Mouse (Mus musculus): Measurements from ENCODE around the gene Synj2. TPM values are rescaled to one million over a fixed set of nuclear protein-coding genes. Genes with fewer than 3 reads are reported as not detected.

The Synj2 gene
- polyA plus RNA-seq, 1 experiment from 2014 or later = 2.4 TPM

GRCm38 (mm10) chr17:6025831-6026230 lies 84.8 kb downstream of the Synj2 start:
- WGBS = 87% methylated on average over 7 of the region's 7 CpGs
- Histone ChIP-seq H3K4me2 (ENCODE audit: low read length) (no peak overlapping the region), H3K4me1 (replicated peaks; ENCODE audit: insufficient read depth, low read length) (no peaks in the 10 kb centered on the region), H3K4me3 (replicated peaks; ENCODE audit: low read depth, low read length) (no peak overlapping the region), H3K27me3 (ENCODE audit: insufficient read depth, low read length) (no peaks in the 10 kb centered on the region), H3K36me3 (ENCODE audit: insufficient read depth, low read length) (peaks cover 16% of the 10 kb centered on the region; the same call in 1 of the 2 replicates), H3K9me3 (replicated peaks; ENCODE audit: low read length) (no peaks in the 10 kb centered on the region), H3K27ac (no peak overlapping the region), H3K9ac (ENCODE audit: low read depth, low read length) (no peak overlapping the region)
- ATAC-seq (replicated peaks; ENCODE audit: low FRiP score, low read depth) (no peak), DNase-seq (ENCODE audit: low spot score) (no peak)
- TF ChIP-seq CTCF (IDR thresholded peaks at IDR 0.05; ENCODE audit: low read depth) = no peak

- 64% methylated on average over 8 of the region's 8 CpGs for WGBS
- DNase-seq (ENCODE audit: low spot score) (no peak), ATAC-seq (replicated peaks; ENCODE audit: low FRiP score, low read depth) (no peak)
- H3K4me2 ChIP-seq (ENCODE audit: low read length) = no peak overlapping the region
- no peaks in the 10 kb centered on the region for H3K4me1 ChIP-seq (replicated peaks; ENCODE audit: insufficient read depth, low read length)
- no peaks in the 10 kb centered on the region for H3K9me3 ChIP-seq (replicated peaks; ENCODE audit: low read length)
- no peak overlapping the region for H3K27ac ChIP-seq
- no peak overlapping the region for H3K4me3 ChIP-seq (replicated peaks; ENCODE audit: low read depth, low read length)
- TF ChIP-seq CTCF (IDR thresholded peaks at IDR 0.05; ENCODE audit: low read depth) = no peak
- H3K36me3 ChIP-seq (ENCODE audit: insufficient read depth, low read length) = 0 out of 2 replicates have a peak, but pooled peaks cover 3% of the 10 kb centered on the region
- H3K9ac ChIP-seq (ENCODE audit: low read depth, low read length) = no peak overlapping the region
- no peaks in the 10 kb centered on the region for H3K27me3 ChIP-seq (ENCODE audit: insufficient read depth, low read length)
Measured at GRCm38 (mm10) chr17:6035661-6036060, 94.6 kb downstream of the Synj2 start.

GRCm38 (mm10) chr17:6036458-6036857 lies 95.4 kb downstream of the Synj2 start:
- Histone ChIP-seq H3K27ac (0 out of 2 replicates have a peak overlapping the region, but pooled peaks have one; percentile 9), H3K4me1 (replicated peaks; ENCODE audit: insufficient read depth, low read length) (no peaks in the 10 kb centered on the region), H3K4me3 (replicated peaks; ENCODE audit: low read depth, low read length) (no peak overlapping the region), H3K9me3 (replicated peaks; ENCODE audit: low read length) (no peaks in the 10 kb centered on the region), H3K4me2 (ENCODE audit: low read length) (no peak overlapping the region), H3K36me3 (ENCODE audit: insufficient read depth, low read length) (0 out of 2 replicates have a peak, but pooled peaks cover 3% of the 10 kb centered on the region), H3K9ac (ENCODE audit: low read depth, low read length) (no peak overlapping the region), H3K27me3 (ENCODE audit: insufficient read depth, low read length) (no peaks in the 10 kb centered on the region)
- no peak for TF ChIP-seq CTCF (IDR thresholded peaks at IDR 0.05; ENCODE audit: low read depth)
- peak; percentile 15 for DNase-seq (ENCODE audit: low spot score)
- WGBS = 64% methylated on average over 8 of the region's 8 CpGs
- ATAC-seq (replicated peaks; ENCODE audit: low FRiP score, low read depth) = peak; percentile 40; the same call in 1 of the 2 replicates

- DNase-seq (ENCODE audit: low spot score) (peak; percentile 28), ATAC-seq (replicated peaks; ENCODE audit: low FRiP score, low read depth) (no peak; the same call in 1 of the 2 replicates)
- H3K9me3 ChIP-seq (replicated peaks; ENCODE audit: low read length) = no peaks in the 10 kb centered on the region
- H3K27ac ChIP-seq = peak overlapping the region; percentile 9; the same call in 1 of the 2 replicates
- no peak overlapping the region for H3K4me3 ChIP-seq (replicated peaks; ENCODE audit: low read depth, low read length)
- no peaks in the 10 kb centered on the region for H3K4me1 ChIP-seq (replicated peaks; ENCODE audit: insufficient read depth, low read length)
- 50% methylated on average over 11 of the region's 11 CpGs for WGBS
- no peaks in the 10 kb centered on the region for H3K27me3 ChIP-seq (ENCODE audit: insufficient read depth, low read length)
- no peak for TF ChIP-seq CTCF (IDR thresholded peaks at IDR 0.05; ENCODE audit: low read depth)
- no peak overlapping the region for H3K4me2 ChIP-seq (ENCODE audit: low read length)
- H3K9ac ChIP-seq (ENCODE audit: low read depth, low read length) = no peak overlapping the region
- H3K36me3 ChIP-seq (ENCODE audit: insufficient read depth, low read length) = 0 out of 2 replicates have a peak, but pooled peaks cover 3% of the 10 kb centered on the region
Measured at GRCm38 (mm10) chr17:6036872-6037271, 95.8 kb downstream of the Synj2 start.

- Histone ChIP-seq H3K27ac (no peak overlapping the region), H3K9me3 (replicated peaks; ENCODE audit: low read length) (no peaks in the 10 kb centered on the region), H3K9ac (ENCODE audit: low read depth, low read length) (no peak overlapping the region), H3K27me3 (ENCODE audit: insufficient read depth, low read length) (no peaks in the 10 kb centered on the region), H3K36me3 (ENCODE audit: insufficient read depth, low read length) (0 out of 2 replicates have a peak, but pooled peaks cover 7% of the 10 kb centered on the region), H3K4me1 (replicated peaks; ENCODE audit: insufficient read depth, low read length) (no peaks in the 10 kb centered on the region), H3K4me3 (replicated peaks; ENCODE audit: low read depth, low read length) (no peak overlapping the region), H3K4me2 (ENCODE audit: low read length) (no peak overlapping the region)
- WGBS = 71% methylated on average over 10 of the region's 10 CpGs
- no peak for TF ChIP-seq CTCF (IDR thresholded peaks at IDR 0.05; ENCODE audit: low read depth)
- DNase-seq (ENCODE audit: low spot score) (no peak), ATAC-seq (replicated peaks; ENCODE audit: low FRiP score, low read depth) (no peak)
Measured at GRCm38 (mm10) chr17:6037507-6037906, 96.4 kb downstream of the Synj2 start.

GRCm38 (mm10) chr17:6052801-6053200 lies 111.7 kb downstream of the Synj2 start:
- TF ChIP-seq CTCF (IDR thresholded peaks at IDR 0.05; ENCODE audit: low read depth) = no peak
- Histone ChIP-seq H3K9me3 (replicated peaks; ENCODE audit: low read length) (no peaks in the 10 kb centered on the region), H3K4me3 (replicated peaks; ENCODE audit: low read depth, low read length) (no peak overlapping the region), H3K4me1 (replicated peaks; ENCODE audit: insufficient read depth, low read length) (no peaks in the 10 kb centered on the region), H3K36me3 (ENCODE audit: insufficient read depth, low read length) (peaks cover 4% of the 10 kb centered on the region; the same call in 1 of the 2 replicates), H3K27ac (no peak overlapping the region), H3K27me3 (ENCODE audit: insufficient read depth, low read length) (no peaks in the 10 kb centered on the region), H3K9ac (ENCODE audit: low read depth, low read length) (no peak overlapping the region), H3K4me2 (ENCODE audit: low read length) (no peak overlapping the region)
- 81% methylated on average over 4 of the region's 4 CpGs for WGBS
- ATAC-seq (replicated peaks; ENCODE audit: low FRiP score, low read depth) (no peak), DNase-seq (ENCODE audit: low spot score) (no peak)

GRCm38 (mm10) chr17:6054934-6055355 lies 113.9 kb downstream of the Synj2 start:
- no peak overlapping the region for H3K27ac ChIP-seq
- peak; percentile 72 for TF ChIP-seq CTCF (IDR thresholded peaks at IDR 0.05; ENCODE audit: low read depth)
- peaks cover 9% of the 10 kb centered on the region for H3K36me3 ChIP-seq (ENCODE audit: insufficient read depth, low read length)
- H3K9me3 ChIP-seq (replicated peaks; ENCODE audit: low read length) = no peaks in the 10 kb centered on the region
- H3K4me3 ChIP-seq (replicated peaks; ENCODE audit: low read depth, low read length) = no peak overlapping the region
- H3K4me2 ChIP-seq (ENCODE audit: low read length) = no peak overlapping the region
- ATAC-seq (replicated peaks; ENCODE audit: low FRiP score, low read depth) = no peak
- H3K9ac ChIP-seq (ENCODE audit: low read depth, low read length) = no peak overlapping the region
- DNase-seq (ENCODE audit: low spot score) = peak; percentile 84
- H3K27me3 ChIP-seq (ENCODE audit: insufficient read depth, low read length) = no peaks in the 10 kb centered on the region
- H3K4me1 ChIP-seq (replicated peaks; ENCODE audit: insufficient read depth, low read length) = no peaks in the 10 kb centered on the region
- WGBS = 25% methylated on average over 5 of the region's 5 CpGs
